Mouse (Mus musculus): ENCODE results near the gene Tsga13.
A peak's percentile ranks its signal among the peaks of the same experiment; 100 is the strongest.

GRCm38 (mm10) chr6:30896195-30896985 is 19.0 kb downstream of the Tsga13 start, which contains the start of gene Copg2:
- TF ChIP-seq CTCF (IDR thresholded peaks at IDR 0.05; ENCODE audit: borderline replicate concordance, extremely low read depth, insufficient read depth, insufficient read length) (no peak), POLR2A (IDR thresholded peaks at IDR 0.05; ENCODE audit: borderline replicate concordance, extremely low read depth, insufficient read depth, insufficient read length, poor library complexity, severe bottlenecking) (peak; percentile 51)
